Mouse (Mus musculus): ENCODE data around the gene Dnajc17.

The Dnajc17 gene

GRCm38 (mm10) chr2:119208344-119209175, at the start of gene Dnajc17, which contains the start of gene Zfyve19:
TSS of gene Dnajc17 (minus strand) at chr2:119208795.
TSS of gene Zfyve19 (plus strand) at chr2:119208617.
- peak; percentile 98 for DNase-seq (ENCODE audit: low spot score)

- DNase-seq (ENCODE audit: low spot score), result no peak
Observed at GRCm38 (mm10) chr2:119254976-119255375, 46.4 kb upstream of the Dnajc17 start.

- peak; percentile 97 for DNase-seq (ENCODE audit: low spot score)
Observed at GRCm38 (mm10) chr2:119250826-119251478, 42.4 kb upstream of the Dnajc17 start.

DNA sequence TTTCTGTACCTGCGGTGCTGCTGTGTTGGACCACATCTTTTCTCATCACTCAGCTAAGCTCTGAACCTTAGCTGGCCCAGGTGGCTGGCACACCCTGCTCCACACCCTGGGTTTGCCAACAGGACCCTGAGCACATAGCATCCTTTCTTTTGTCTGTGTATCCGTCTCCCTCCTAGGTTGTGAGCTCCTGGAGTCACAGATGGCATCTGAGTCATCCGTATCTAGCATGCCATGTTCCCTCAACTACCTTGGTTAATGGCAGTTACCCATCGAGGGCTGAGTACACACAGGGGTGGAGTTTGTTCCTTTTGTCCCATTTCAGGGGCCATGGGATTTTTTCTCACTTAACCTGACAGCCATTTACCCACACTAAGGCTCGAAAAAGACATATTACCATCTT, 41.8 kb upstream of the Dnajc17 start:
- DNase-seq (ENCODE audit: low spot score), result no peak

DNA sequence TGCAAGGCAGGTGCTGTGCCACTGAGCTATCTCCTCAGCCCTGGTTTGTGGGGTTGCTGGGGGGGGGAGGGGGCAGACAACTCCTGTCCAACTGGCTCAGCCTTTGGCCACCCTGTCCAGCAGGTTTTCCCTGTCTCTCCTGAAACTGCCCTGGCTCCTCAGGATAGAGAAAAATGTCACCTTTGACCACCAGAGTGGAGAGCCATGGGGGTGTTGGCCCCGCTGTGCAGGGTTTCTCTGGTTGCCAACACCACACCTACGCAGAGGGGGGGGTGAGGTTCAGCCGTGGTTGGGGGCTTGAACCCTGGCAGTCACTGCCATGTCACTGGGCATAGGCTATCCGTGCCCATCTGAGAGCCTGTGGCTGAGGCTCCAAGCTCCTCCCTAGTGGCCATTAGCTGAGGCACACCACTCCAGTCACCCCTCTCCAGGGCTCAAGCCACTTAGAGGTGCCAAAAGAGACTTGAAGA, 41.0 kb upstream of the Dnajc17 start:
- DNase-seq (ENCODE audit: low spot score), result no peak

GRCm38 (mm10) chr2:119247904-119248303, 39.3 kb upstream of the Dnajc17 start:
- DNase-seq (ENCODE audit: low spot score), result no peak

DNA sequence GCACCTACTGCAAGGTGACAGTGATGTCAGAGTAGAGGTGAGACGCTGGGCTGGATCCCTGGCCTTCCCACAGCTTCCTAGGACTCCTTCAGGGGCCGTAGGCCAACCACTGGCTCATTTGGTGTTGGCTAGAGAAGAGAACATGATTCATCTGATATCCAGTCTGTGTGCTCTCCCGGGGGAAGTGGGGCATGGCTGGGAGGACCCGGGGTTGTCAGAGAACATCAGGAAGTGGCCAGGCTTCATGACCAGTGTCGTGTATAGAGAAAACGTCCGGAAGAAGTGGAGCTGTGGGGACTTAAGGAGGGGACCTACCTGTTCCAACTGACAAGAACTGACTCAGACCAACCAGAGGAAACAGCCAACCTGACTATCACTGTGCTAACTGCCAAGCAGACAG, 36.7 kb upstream of the Dnajc17 start:
- no peak for DNase-seq (ENCODE audit: low spot score)

- no peak for DNase-seq (ENCODE audit: low spot score)
Observed at GRCm38 (mm10) chr2:119242548-119242947, 34.0 kb upstream of the Dnajc17 start.

DNA sequence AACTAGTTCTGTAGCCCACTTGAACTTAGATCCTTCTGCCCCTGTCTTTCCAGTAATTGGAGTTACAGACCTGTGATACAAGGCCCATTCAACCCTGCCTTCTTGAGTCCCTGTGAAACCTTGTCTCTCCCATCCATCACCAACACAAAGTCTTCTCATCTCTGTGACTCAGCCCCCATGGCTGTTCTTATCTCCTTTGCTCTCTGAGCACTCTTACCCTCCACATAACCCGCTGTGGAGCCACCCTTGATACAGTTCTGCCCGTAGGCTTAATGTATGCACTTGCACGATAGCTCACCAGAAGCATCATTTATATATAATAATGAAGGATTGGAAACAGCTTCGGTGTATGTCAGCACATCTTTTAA, 32.2 kb upstream of the Dnajc17 start:
- no peak for DNase-seq (ENCODE audit: low spot score)

- no peak for DNase-seq (ENCODE audit: low spot score)
Observed at GRCm38 (mm10) chr2:119240075-119240818, 31.7 kb upstream of the Dnajc17 start.

DNA sequence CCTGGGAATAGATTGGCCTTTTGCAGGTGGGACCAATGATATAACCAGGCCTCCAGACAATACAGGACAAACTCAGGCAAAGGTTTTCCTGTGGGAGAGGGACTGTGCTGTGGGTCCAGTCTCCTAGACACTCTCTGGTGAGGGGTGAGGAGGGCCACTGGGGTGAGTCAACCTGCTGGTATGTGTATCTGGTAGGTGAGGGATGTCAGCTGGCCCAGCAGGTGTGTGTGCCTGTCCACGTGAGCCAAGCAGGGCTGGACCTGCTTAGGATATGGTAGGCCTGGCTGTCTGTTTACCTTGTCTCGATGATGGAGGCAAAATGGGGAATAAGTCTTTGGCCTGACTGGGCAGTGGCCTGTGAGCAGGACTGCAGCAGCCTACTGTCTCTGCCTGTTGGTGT, 30.1 kb upstream of the Dnajc17 start:
- DNase-seq (ENCODE audit: low spot score), result no peak

- no peak for DNase-seq (ENCODE audit: low spot score)
Observed at GRCm38 (mm10) chr2:119237871-119238220, 29.3 kb upstream of the Dnajc17 start.

GRCm38 (mm10) chr2:119237210-119237870, 28.7 kb upstream of the Dnajc17 start, which contains the start of gene Spint1:
TSS of gene Spint1 (plus strand) at chr2:119237362.
- peak; percentile 32 for DNase-seq (ENCODE audit: low spot score)

DNA sequence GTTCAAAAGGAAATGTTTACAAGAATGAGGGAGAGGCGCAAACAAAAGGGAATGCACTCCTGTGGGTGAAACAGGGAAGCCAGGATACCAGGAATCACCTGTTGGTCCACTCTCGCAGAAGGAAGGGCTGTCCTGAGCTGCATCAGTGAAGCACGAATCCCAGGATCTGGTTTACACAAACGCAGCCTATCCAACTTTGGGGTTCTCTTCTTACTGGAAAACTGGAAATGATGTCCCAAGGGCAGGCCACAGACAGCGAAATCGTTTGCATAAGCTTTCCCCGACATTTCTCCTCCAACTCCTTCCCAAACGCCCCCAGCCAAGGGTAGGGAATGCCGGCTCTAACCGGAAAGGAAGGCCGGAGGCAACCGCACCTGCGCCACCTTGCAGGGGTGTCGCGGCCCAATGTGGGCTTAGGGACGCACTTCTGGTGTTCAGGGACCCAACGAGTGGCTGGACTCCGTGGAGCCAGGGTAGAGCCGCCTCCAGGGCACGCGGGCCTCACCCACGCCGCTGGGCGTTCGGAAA, 28.2 kb upstream of the Dnajc17 start:
- no peak for DNase-seq (ENCODE audit: low spot score)

DNA sequence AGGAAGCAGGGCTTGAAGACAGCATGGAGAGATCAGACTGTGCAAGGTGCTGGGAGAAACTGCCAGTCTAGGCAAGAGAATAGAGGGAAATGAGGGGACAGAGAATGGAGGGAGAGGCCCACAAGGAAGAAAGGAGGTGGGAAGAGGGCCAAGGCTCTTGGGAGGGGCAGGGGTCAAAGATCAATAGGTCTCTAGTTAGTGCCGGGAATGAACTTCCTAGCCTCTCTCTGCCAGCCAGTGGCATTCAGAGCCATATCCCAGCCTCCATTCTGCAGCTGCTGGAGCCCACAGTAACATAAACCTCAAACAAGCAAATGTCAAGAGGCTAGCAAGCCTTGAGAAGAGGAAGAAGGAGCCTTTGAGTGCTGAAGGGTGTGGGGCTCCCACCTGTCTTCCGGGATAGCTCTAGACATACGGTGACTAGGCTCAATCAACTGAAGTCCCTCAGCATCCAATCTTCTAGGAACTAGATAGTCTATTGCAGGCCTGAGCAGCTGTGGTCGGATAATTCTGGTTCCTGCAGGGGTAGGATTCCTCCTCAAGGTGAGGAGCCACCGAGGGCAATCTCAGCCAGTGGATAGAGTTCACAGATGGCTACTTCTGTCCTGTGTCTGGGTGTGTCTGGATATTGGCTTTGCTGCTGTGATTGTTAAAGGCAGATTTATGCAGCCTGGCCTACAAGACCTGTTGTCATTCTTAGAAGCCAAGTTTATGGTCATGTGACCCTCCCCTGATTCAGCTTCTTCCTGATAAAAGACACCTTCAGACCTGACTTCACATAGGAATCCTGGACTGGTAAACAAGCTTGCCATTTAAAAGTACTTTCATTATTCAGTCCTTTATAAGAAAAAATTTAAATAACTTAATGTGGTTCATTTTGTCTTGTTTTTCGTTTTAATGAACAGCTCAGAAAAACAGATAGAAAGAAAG, 21.4 kb upstream of the Dnajc17 start, which contains the start of gene Ppp1r14d:
Gene Ppp1r14d, minus strand, starts transcription at position 132 of the 930 bp plus-strand sequence.
- no peak for DNase-seq (ENCODE audit: low spot score)

- no peak for DNase-seq (ENCODE audit: low spot score)
Observed at GRCm38 (mm10) chr2:119209176-119209507, 547 bp upstream of the Dnajc17 start.

- no peak for DNase-seq (ENCODE audit: low spot score)
Observed at GRCm38 (mm10) chr2:119207961-119208343, 643 bp downstream of the Dnajc17 start.

DNA sequence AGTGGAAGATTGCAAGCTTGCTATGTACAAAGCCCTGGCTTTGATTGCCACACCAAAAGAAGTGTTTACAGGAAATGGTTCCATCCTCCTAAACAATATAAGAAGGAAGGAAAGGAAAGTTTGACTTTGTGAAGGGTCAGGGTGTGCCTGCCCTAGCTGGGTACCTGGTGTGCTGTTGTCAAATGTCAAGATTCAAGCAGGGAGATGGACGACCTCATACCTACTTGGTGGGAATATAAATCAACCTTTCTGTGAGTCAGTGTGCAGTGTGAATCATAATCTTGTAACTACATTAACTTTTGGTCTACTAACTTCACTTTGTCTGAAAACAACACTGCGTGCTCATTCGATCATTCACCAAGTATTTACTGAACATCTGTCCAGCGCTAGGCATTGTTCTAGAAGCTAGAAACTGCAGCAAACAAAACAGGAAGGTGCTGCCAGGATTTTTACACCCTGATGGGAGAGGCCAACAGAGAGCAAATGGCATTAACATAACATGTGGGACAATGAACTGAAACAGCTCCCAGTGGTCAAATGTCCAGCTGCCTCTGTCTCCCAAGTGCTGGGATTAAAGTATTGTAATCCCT, 4.6 kb downstream of the Dnajc17 start:
- DNase-seq (ENCODE audit: low spot score), result no peak

GRCm38 (mm10) chr2:119202914-119203453, 5.6 kb downstream of the Dnajc17 start:
- DNase-seq (ENCODE audit: low spot score), result no peak

DNA sequence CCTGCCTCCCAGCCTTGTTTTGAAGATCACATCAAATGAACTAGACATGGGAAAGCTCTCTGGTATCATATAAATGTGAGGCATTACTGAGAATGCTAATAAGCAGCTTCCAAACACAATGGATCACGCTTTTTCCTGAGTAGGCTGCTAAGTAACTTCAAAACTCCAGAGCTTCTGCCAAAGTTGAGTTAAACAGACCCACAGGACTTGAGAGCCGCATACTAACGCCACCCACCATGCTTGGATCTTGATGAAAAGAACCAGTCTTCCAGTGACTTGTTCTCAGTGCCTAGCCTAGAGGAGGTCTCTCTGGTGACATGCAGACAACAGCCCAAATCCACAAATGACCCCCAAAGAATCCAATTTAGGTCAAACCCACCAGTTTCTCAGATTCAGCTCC, 9.7 kb downstream of the Dnajc17 start:
- DNase-seq (ENCODE audit: low spot score), result no peak
